Mouse (Mus musculus): ENCODE data around the gene Vav2. TPM values are rescaled to one million over a fixed set of nuclear protein-coding genes. Genes with fewer than 3 reads are reported as not detected.
A peak's percentile ranks its signal among the peaks of the same experiment; 100 is the strongest.

Gene Vav2
- polyA plus RNA-seq, 1 experiment from 2014 or later = 8.0 TPM

GRCm38 (mm10) chr2:27318197-27318596 lies 108.6 kb downstream of the Vav2 start:
- Histone ChIP-seq H3K27me3 (no peaks in the 10 kb centered on the region), H3K36me3 (0 out of 2 replicates have a peak, but pooled peaks cover 4% of the 10 kb centered on the region), H3K9ac (replicated peaks) (no peak overlapping the region), H3K4me1 (replicated peaks) (peaks cover 43% of the 10 kb centered on the region), H3K9me3 (no peaks in the 10 kb centered on the region), H3K4me2 (no peak overlapping the region), H3K4me3 (replicated peaks) (no peak overlapping the region), H3K27ac (no peak overlapping the region)
- no peak for ATAC-seq (ENCODE audit: insufficient number of reproducible peaks, insufficient read depth, low FRiP score, low TSS enrichment, low read depth)
- WGBS = 10% methylated on average over 1 of the region's 1 CpGs

- H3K27ac ChIP-seq = no peak overlapping the region
- WGBS = 60% methylated on average over 5 of the region's 5 CpGs
- H3K4me1 ChIP-seq (replicated peaks) = peaks cover 25% of the 10 kb centered on the region
- H3K4me2 ChIP-seq = no peak overlapping the region
- no peaks in the 10 kb centered on the region for H3K27me3 ChIP-seq
- 0 out of 2 replicates have a peak, but pooled peaks cover 4% of the 10 kb centered on the region for H3K36me3 ChIP-seq
- no peak for ATAC-seq (ENCODE audit: insufficient number of reproducible peaks, insufficient read depth, low FRiP score, low TSS enrichment, low read depth)
- H3K4me3 ChIP-seq (replicated peaks) = no peak overlapping the region
- no peaks in the 10 kb centered on the region for H3K9me3 ChIP-seq
- H3K9ac ChIP-seq (replicated peaks) = no peak overlapping the region
Measured at GRCm38 (mm10) chr2:27316167-27316566, 110.7 kb downstream of the Vav2 start.

- no peaks in the 10 kb centered on the region for H3K9me3 ChIP-seq
- no peak overlapping the region for H3K27ac ChIP-seq
- peaks cover 20% of the 10 kb centered on the region for H3K4me1 ChIP-seq (replicated peaks)
- no peak overlapping the region for H3K9ac ChIP-seq (replicated peaks)
- no peak overlapping the region for H3K4me2 ChIP-seq
- no peak overlapping the region for H3K4me3 ChIP-seq (replicated peaks)
- 0 out of 2 replicates have a peak, but pooled peaks cover 6% of the 10 kb centered on the region for H3K36me3 ChIP-seq
- no peaks in the 10 kb centered on the region for H3K27me3 ChIP-seq
- WGBS = 87% methylated on average over 5 of the region's 5 CpGs
- no peak for ATAC-seq (ENCODE audit: insufficient number of reproducible peaks, insufficient read depth, low FRiP score, low TSS enrichment, low read depth)
Measured at GRCm38 (mm10) chr2:27314269-27314668, 112.6 kb downstream of the Vav2 start.

- H3K9me3 ChIP-seq = no peaks in the 10 kb centered on the region
- WGBS = 74% methylated on average over 3 of the region's 3 CpGs
- H3K27me3 ChIP-seq = no peaks in the 10 kb centered on the region
- H3K4me2 ChIP-seq = no peak overlapping the region
- H3K27ac ChIP-seq = no peak overlapping the region
- ATAC-seq (ENCODE audit: insufficient number of reproducible peaks, insufficient read depth, low FRiP score, low TSS enrichment, low read depth) = no peak
- no peak overlapping the region for H3K4me3 ChIP-seq (replicated peaks)
- H3K4me1 ChIP-seq (replicated peaks) = peaks cover 15% of the 10 kb centered on the region
- H3K9ac ChIP-seq (replicated peaks) = no peak overlapping the region; the same call in 1 of the 2 replicates
- H3K36me3 ChIP-seq = 0 out of 2 replicates have a peak, but pooled peaks cover 6% of the 10 kb centered on the region
Measured at GRCm38 (mm10) chr2:27312500-27312899, 114.3 kb downstream of the Vav2 start.

- H3K9me3 ChIP-seq = no peaks in the 10 kb centered on the region
- H3K9ac ChIP-seq (replicated peaks) = no peak overlapping the region
- H3K27ac ChIP-seq = no peak overlapping the region
- 87% methylated on average over 3 of the region's 3 CpGs for WGBS
- no peak overlapping the region for H3K4me2 ChIP-seq
- H3K4me3 ChIP-seq (replicated peaks) = no peak overlapping the region
- no peak for ATAC-seq (ENCODE audit: insufficient number of reproducible peaks, insufficient read depth, low FRiP score, low TSS enrichment, low read depth)
- no peaks in the 10 kb centered on the region for H3K27me3 ChIP-seq
- H3K4me1 ChIP-seq (replicated peaks) = peaks cover 11% of the 10 kb centered on the region
- 0 out of 2 replicates have a peak, but pooled peaks cover 2% of the 10 kb centered on the region for H3K36me3 ChIP-seq
Measured at GRCm38 (mm10) chr2:27311606-27312005, 115.2 kb downstream of the Vav2 start.

- no peak overlapping the region for H3K4me3 ChIP-seq (replicated peaks)
- H3K36me3 ChIP-seq = 0 out of 2 replicates have a peak, but pooled peaks cover 2% of the 10 kb centered on the region
- no peak overlapping the region; the same call in 1 of the 2 replicates for H3K27ac ChIP-seq
- no peaks in the 10 kb centered on the region for H3K9me3 ChIP-seq
- 92% methylated on average over 5 of the region's 5 CpGs for WGBS
- H3K4me1 ChIP-seq (replicated peaks) = peaks cover 9% of the 10 kb centered on the region
- ATAC-seq (ENCODE audit: insufficient number of reproducible peaks, insufficient read depth, low FRiP score, low TSS enrichment, low read depth) = no peak
- H3K9ac ChIP-seq (replicated peaks) = no peak overlapping the region
- no peaks in the 10 kb centered on the region for H3K27me3 ChIP-seq
- no peak overlapping the region for H3K4me2 ChIP-seq
Measured at GRCm38 (mm10) chr2:27310908-27311307, 115.9 kb downstream of the Vav2 start.

- H3K4me1 ChIP-seq (replicated peaks) = 0 out of 2 replicates have a peak, but pooled peaks cover 3% of the 10 kb centered on the region
- 78% methylated on average over 5 of the region's 5 CpGs for WGBS
- no peak overlapping the region for H3K27ac ChIP-seq
- H3K9me3 ChIP-seq = no peaks in the 10 kb centered on the region
- H3K27me3 ChIP-seq = no peaks in the 10 kb centered on the region
- no peak overlapping the region for H3K9ac ChIP-seq (replicated peaks)
- ATAC-seq (ENCODE audit: insufficient number of reproducible peaks, insufficient read depth, low FRiP score, low TSS enrichment, low read depth) = no peak
- no peak overlapping the region for H3K4me2 ChIP-seq
- 0 out of 2 replicates have a peak, but pooled peaks cover 2% of the 10 kb centered on the region for H3K36me3 ChIP-seq
- H3K4me3 ChIP-seq (replicated peaks) = no peak overlapping the region
Measured at GRCm38 (mm10) chr2:27310221-27310620, 116.6 kb downstream of the Vav2 start.

GRCm38 (mm10) chr2:27306628-27307027 lies 120.2 kb downstream of the Vav2 start:
- Histone ChIP-seq H3K9ac (replicated peaks) (no peak overlapping the region), H3K4me1 (replicated peaks) (peaks cover 14% of the 10 kb centered on the region), H3K4me3 (replicated peaks) (no peak overlapping the region), H3K9me3 (no peaks in the 10 kb centered on the region), H3K27me3 (no peaks in the 10 kb centered on the region), H3K27ac (no peak overlapping the region), H3K36me3 (0 out of 2 replicates have a peak, but pooled peaks cover 2% of the 10 kb centered on the region), H3K4me2 (no peak overlapping the region)
- ATAC-seq (ENCODE audit: insufficient number of reproducible peaks, insufficient read depth, low FRiP score, low TSS enrichment, low read depth) = no peak
- 86% methylated on average over 8 of the region's 8 CpGs for WGBS

- no peaks in the 10 kb centered on the region for H3K36me3 ChIP-seq
- H3K4me1 ChIP-seq (replicated peaks) = peaks cover 22% of the 10 kb centered on the region
- 77% methylated on average over 13 of the region's 13 CpGs for WGBS
- H3K9ac ChIP-seq (replicated peaks) = no peak overlapping the region
- H3K27me3 ChIP-seq = no peaks in the 10 kb centered on the region
- no peak overlapping the region for H3K4me2 ChIP-seq
- no peaks in the 10 kb centered on the region for H3K9me3 ChIP-seq
- H3K27ac ChIP-seq = no peak overlapping the region
- no peak for ATAC-seq (ENCODE audit: insufficient number of reproducible peaks, insufficient read depth, low FRiP score, low TSS enrichment, low read depth)
- H3K4me3 ChIP-seq (replicated peaks) = no peak overlapping the region
Measured at GRCm38 (mm10) chr2:27304741-27305140, 122.1 kb downstream of the Vav2 start.

- Histone ChIP-seq H3K27ac (no peak overlapping the region), H3K4me2 (no peak overlapping the region), H3K9ac (replicated peaks) (no peak overlapping the region), H3K36me3 (no peaks in the 10 kb centered on the region), H3K9me3 (no peaks in the 10 kb centered on the region), H3K4me1 (replicated peaks) (peaks cover 22% of the 10 kb centered on the region), H3K27me3 (no peaks in the 10 kb centered on the region), H3K4me3 (replicated peaks) (no peak overlapping the region)
- no peak for ATAC-seq (ENCODE audit: insufficient number of reproducible peaks, insufficient read depth, low FRiP score, low TSS enrichment, low read depth)
Measured at GRCm38 (mm10) chr2:27304074-27304473, 122.8 kb downstream of the Vav2 start.

GRCm38 (mm10) chr2:27301444-27302111 lies 125.3 kb downstream of the Vav2 start:
- Histone ChIP-seq H3K36me3 (peaks cover 5% of the 10 kb centered on the region; the same call in 1 of the 2 replicates), H3K4me1 (replicated peaks) (peaks cover 36% of the 10 kb centered on the region), H3K27ac (peak overlapping the region; percentile 64), H3K9ac (replicated peaks) (no peak overlapping the region), H3K4me2 (peak overlapping the region; percentile 23; the same call in 1 of the 2 replicates), H3K9me3 (no peaks in the 10 kb centered on the region), H3K27me3 (no peaks in the 10 kb centered on the region), H3K4me3 (replicated peaks) (no peak overlapping the region)
- 0 out of 2 replicates have a peak, but pooled peaks have one; percentile 15 for ATAC-seq (ENCODE audit: insufficient number of reproducible peaks, insufficient read depth, low FRiP score, low TSS enrichment, low read depth)
- WGBS = 63% methylated on average over 12 of the region's 12 CpGs
